Mouse (Mus musculus) hindbrain, embryonic 10.5 days (tissue): ENCODE data around the gene Haus3. TPM values are rescaled to one million over a fixed set of nuclear protein-coding genes. Genes with fewer than 3 reads are reported as not detected.

Source experiments
- DNase-seq: peaks from one replicate; pipeline ENCODE4 v3.0.0-alpha.2; 2017; ENCODE audit warnings: low spot score
- H3K27ac ChIP-seq: fragments of 300-500 bp; sonication (generic); 2 replicates; pipeline ENCODE4 v1.5.1; 2016; ENCODE audit warnings: mild to moderate bottlenecking, moderate library complexity
- H3K27me3 ChIP-seq: fragments of 300-500 bp; sonication (generic); 2 replicates; pipeline ENCODE4 v1.6.1; 2016; ENCODE audit warnings: mild to moderate bottlenecking; ENCODE audit not compliant: poor library complexity, insufficient read depth, severe bottlenecking
- H3K36me3 ChIP-seq: fragments of 300-500 bp; sonication (generic); 2 replicates; pipeline ENCODE4 v1.6.1; 2016; ENCODE audit warnings: mild to moderate bottlenecking, moderate library complexity
- H3K4me1 ChIP-seq: fragments of 300-500 bp; sonication (generic); replicated peaks from 2 replicates; pipeline ENCODE4 v1.6.1; 2016; ENCODE audit warnings: mild to moderate bottlenecking
- H3K4me3 ChIP-seq: fragments of 300-500 bp; sonication (generic); 2 replicates; pipeline ENCODE4 v1.5.1; 2016; ENCODE audit warnings: mild to moderate bottlenecking, moderate library complexity
- H3K9me3 ChIP-seq: fragments of 300-500 bp; sonication (generic); 2 replicates; pipeline ENCODE4 v1.6.1; 2016; ENCODE audit warnings: mild to moderate bottlenecking, moderate library complexity
- WGBS: fragments of 180-500 bp; shearing (Covaris S2); methylation state at CpG from one replicate; pipeline ENCODE4 v1.1.7; 2016; 5-methylcytosine and 5-hydroxymethylcytosine counted together
- polyA plus RNA-seq: library from polyadenylated mRNA; unstranded; fragments of >200 nt; fragmentation: Nextera tagmentation; extraction: Ambion mirVana; gene quantifications from 2 replicates; pipeline ENCODE4 v1.2.1, GENCODE M21; 2016

The Haus3 gene
- polyA plus RNA-seq, 1 experiment from 2014 or later, result 35.0 TPM

- Histone ChIP-seq H3K4me1 (no peaks in the 10 kb centered on the region), H3K27ac (no peak overlapping the region), H3K9me3 (no peaks in the 10 kb centered on the region), H3K4me3 (no peak overlapping the region), H3K27me3 (no peaks in the 10 kb centered on the region), H3K36me3 (no peaks in the 10 kb centered on the region)
- no peak for DNase-seq
- WGBS, result 85% methylated on average over 7 of the region's 7 CpGs
Measured at GRCm38 (mm10) chr5:34196423-34196822, 27.1 kb upstream of the Haus3 start.

- Histone ChIP-seq H3K9me3 (no peaks in the 10 kb centered on the region), H3K4me1 (no peaks in the 10 kb centered on the region), H3K27me3 (no peaks in the 10 kb centered on the region), H3K27ac (no peak overlapping the region), H3K4me3 (no peak overlapping the region), H3K36me3 (no peaks in the 10 kb centered on the region)
- no peak for DNase-seq
- 94% methylated on average over 12 of the region's 12 CpGs for WGBS
Measured at GRCm38 (mm10) chr5:34195786-34196185, 26.5 kb upstream of the Haus3 start.

- no peak for DNase-seq
- Histone ChIP-seq H3K27me3 (no peaks in the 10 kb centered on the region), H3K9me3 (no peaks in the 10 kb centered on the region), H3K4me3 (no peak overlapping the region), H3K36me3 (no peaks in the 10 kb centered on the region), H3K4me1 (no peaks in the 10 kb centered on the region), H3K27ac (no peak overlapping the region)
- WGBS, result 81% methylated on average over 6 of the region's 6 CpGs
Measured at GRCm38 (mm10) chr5:34194975-34195662, 25.8 kb upstream of the Haus3 start.

GRCm38 (mm10) chr5:34194426-34194825 is 25.1 kb upstream of the Haus3 start:
- 68% methylated on average over 1 of the region's 1 CpGs for WGBS
- Histone ChIP-seq H3K27me3 (no peaks in the 10 kb centered on the region), H3K4me1 (0 out of 2 replicates have a peak, but pooled peaks cover 1% of the 10 kb centered on the region), H3K9me3 (no peaks in the 10 kb centered on the region), H3K4me3 (no peak overlapping the region), H3K27ac (no peak overlapping the region), H3K36me3 (no peaks in the 10 kb centered on the region)
- no peak for DNase-seq

- no peak for DNase-seq
- no peaks in the 10 kb centered on the region for H3K9me3 ChIP-seq
- H3K36me3 ChIP-seq, result no peaks in the 10 kb centered on the region
- 81% methylated on average over 4 of the region's 4 CpGs for WGBS
- H3K27ac ChIP-seq, result no peak overlapping the region
- H3K4me1 ChIP-seq, result peaks cover 17% of the 10 kb centered on the region
- no peak overlapping the region for H3K4me3 ChIP-seq
- no peaks in the 10 kb centered on the region; the same call in 1 of the 2 replicates for H3K27me3 ChIP-seq
Measured at GRCm38 (mm10) chr5:34191843-34192242, 22.5 kb upstream of the Haus3 start.

- Histone ChIP-seq H3K36me3 (no peaks in the 10 kb centered on the region), H3K4me3 (no peak overlapping the region), H3K27ac (no peak overlapping the region), H3K27me3 (peaks cover 3% of the 10 kb centered on the region), H3K9me3 (no peaks in the 10 kb centered on the region), H3K4me1 (peaks cover 25% of the 10 kb centered on the region)
- WGBS, result 55% methylated on average over 4 of the region's 4 CpGs
- no peak for DNase-seq
Measured at GRCm38 (mm10) chr5:34191021-34191420, 21.7 kb upstream of the Haus3 start.

GRCm38 (mm10) chr5:34189521-34189920 is 20.2 kb upstream of the Haus3 start:
- peaks cover 39% of the 10 kb centered on the region for H3K4me1 ChIP-seq
- no peak for DNase-seq
- H3K9me3 ChIP-seq, result no peaks in the 10 kb centered on the region
- H3K36me3 ChIP-seq, result no peaks in the 10 kb centered on the region
- no peak overlapping the region for H3K4me3 ChIP-seq
- H3K27me3 ChIP-seq, result peaks cover 4% of the 10 kb centered on the region
- 69% methylated on average over 1 of the region's 1 CpGs for WGBS
- H3K27ac ChIP-seq, result no peak overlapping the region

- Histone ChIP-seq H3K36me3 (peaks cover 6% of the 10 kb centered on the region), H3K9me3 (no peaks in the 10 kb centered on the region), H3K27me3 (peaks cover 4% of the 10 kb centered on the region), H3K27ac (no peak overlapping the region), H3K4me1 (peaks cover 45% of the 10 kb centered on the region), H3K4me3 (peak overlapping the region; percentile 79)
- no peak for DNase-seq
- 79% methylated on average over 2 of the region's 2 CpGs for WGBS
Measured at GRCm38 (mm10) chr5:34188856-34189255, 19.5 kb upstream of the Haus3 start.

GRCm38 (mm10) chr5:34187601-34188316 is 18.4 kb upstream of the Haus3 start, which contains the start of gene Mxd4:
Gene Mxd4, minus strand, starts transcription at chr5:34187720.
- Histone ChIP-seq H3K4me3 (peak within 1 kb of the TSS; percentile 79), H3K27me3 (peaks cover 4% of the 10 kb centered on the region), H3K36me3 (peaks cover 17% of the 10 kb centered on the region), H3K4me1 (peaks cover 54% of the 10 kb centered on the region), H3K9me3 (no peaks in the 10 kb centered on the region), H3K27ac (peak within 1 kb of the TSS; percentile 90)
- under 1% methylated on average over 60 of the region's 60 CpGs for WGBS
- DNase-seq, result peak; percentile 99

GRCm38 (mm10) chr5:34186961-34187391 is 17.6 kb upstream of the Haus3 start:
- Histone ChIP-seq H3K4me3 (peak overlapping the region; percentile 79), H3K36me3 (peaks cover 24% of the 10 kb centered on the region), H3K27me3 (peaks cover 4% of the 10 kb centered on the region), H3K27ac (peak overlapping the region; percentile 90), H3K4me1 (peaks cover 54% of the 10 kb centered on the region), H3K9me3 (no peaks in the 10 kb centered on the region)
- under 1% methylated on average over 46 of the region's 46 CpGs for WGBS
- peak; percentile 48 for DNase-seq

GRCm38 (mm10) chr5:34186391-34186790 is 17.1 kb upstream of the Haus3 start:
- H3K9me3 ChIP-seq, result no peaks in the 10 kb centered on the region
- H3K27ac ChIP-seq, result peak overlapping the region; percentile 90
- H3K4me1 ChIP-seq, result peaks cover 54% of the 10 kb centered on the region
- H3K4me3 ChIP-seq, result peak overlapping the region; percentile 79
- WGBS, result 66% methylated on average over 2 of the region's 2 CpGs
- H3K27me3 ChIP-seq, result peaks cover 4% of the 10 kb centered on the region
- no peak for DNase-seq
- H3K36me3 ChIP-seq, result peaks cover 28% of the 10 kb centered on the region

- peaks cover 54% of the 10 kb centered on the region for H3K4me1 ChIP-seq
- H3K4me3 ChIP-seq, result peak overlapping the region; percentile 79
- peaks cover 32% of the 10 kb centered on the region for H3K36me3 ChIP-seq
- no peaks in the 10 kb centered on the region for H3K9me3 ChIP-seq
- no peak for DNase-seq
- H3K27me3 ChIP-seq, result peaks cover 4% of the 10 kb centered on the region
- no peak overlapping the region for H3K27ac ChIP-seq
Measured at GRCm38 (mm10) chr5:34185791-34186190, 16.5 kb upstream of the Haus3 start.

GRCm38 (mm10) chr5:34185051-34185580 is 15.8 kb upstream of the Haus3 start:
- DNase-seq, result no peak
- H3K27me3 ChIP-seq, result peaks cover 4% of the 10 kb centered on the region
- 88% methylated on average over 1 of the region's 1 CpGs for WGBS

More at GRCm38 (mm10) chr5:34185051-34185580, 15.8 kb upstream of the Haus3 start:
- Histone ChIP-seq H3K27ac (no peak overlapping the region), H3K4me1 (peaks cover 54% of the 10 kb centered on the region), H3K4me3 (no peak overlapping the region; the same call in 1 of the 2 replicates), H3K36me3 (peaks cover 37% of the 10 kb centered on the region), H3K9me3 (no peaks in the 10 kb centered on the region)
